Mouse (Mus musculus): ENCODE results near the gene Cox4i2. TPM values are rescaled to one million over a fixed set of nuclear protein-coding genes. Genes with fewer than 3 reads are reported as not detected.
A peak's percentile ranks its signal among the peaks of the same experiment; 100 is the strongest.

The Cox4i2 gene
- polyA plus RNA-seq, 1 experiment from 2014 or later, result 6.7 TPM

DNA sequence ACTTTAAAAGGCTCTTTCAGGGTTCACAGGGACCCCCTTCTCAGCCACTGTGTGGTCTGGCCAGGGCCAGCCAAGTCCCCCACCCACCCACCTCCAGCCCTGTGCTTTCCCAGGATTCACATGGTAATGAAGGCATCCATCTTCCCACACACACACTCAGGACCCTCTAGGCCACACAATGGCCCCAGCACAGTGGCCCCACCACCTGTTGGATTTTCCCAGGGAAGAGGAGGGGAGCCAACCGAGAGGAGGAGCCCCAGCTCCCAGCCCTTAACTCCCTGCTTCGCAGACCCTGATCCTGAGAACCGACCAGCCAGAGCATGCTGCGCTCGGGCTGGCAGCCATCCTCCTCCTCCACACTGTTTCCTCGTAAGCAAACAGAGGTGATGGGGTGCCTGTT lies 35.9 kb upstream of the Cox4i2 start:
- Histone ChIP-seq H3K36me3 (ENCODE audit: control insufficient read depth, insufficient read depth, low read length) (no peaks in the 10 kb centered on the region), H3K4me3 (ENCODE audit: low read length) (no peak overlapping the region), H3K4me1 (ENCODE audit: control insufficient read depth, insufficient read depth, low read depth, low read length) (no peaks in the 10 kb centered on the region; the same call in 1 of the 2 replicates), H3K27ac (ENCODE audit: low read depth, low read length) (0 out of 2 replicates have a peak overlapping the region, but pooled peaks have one; percentile 3), H3K9me3 (ENCODE audit: control insufficient read depth, low read length) (no peaks in the 10 kb centered on the region), H3K27me3 (replicated peaks; ENCODE audit: control insufficient read depth, insufficient read depth, low read length) (no peaks in the 10 kb centered on the region), H3K4me2 (ENCODE audit: low read length) (no peak overlapping the region), H3K9ac (ENCODE audit: low read depth, low read length) (no peak overlapping the region)
- 20% methylated on average over 6 of the region's 6 CpGs for WGBS
- peak; percentile 92 for ATAC-seq

DNA sequence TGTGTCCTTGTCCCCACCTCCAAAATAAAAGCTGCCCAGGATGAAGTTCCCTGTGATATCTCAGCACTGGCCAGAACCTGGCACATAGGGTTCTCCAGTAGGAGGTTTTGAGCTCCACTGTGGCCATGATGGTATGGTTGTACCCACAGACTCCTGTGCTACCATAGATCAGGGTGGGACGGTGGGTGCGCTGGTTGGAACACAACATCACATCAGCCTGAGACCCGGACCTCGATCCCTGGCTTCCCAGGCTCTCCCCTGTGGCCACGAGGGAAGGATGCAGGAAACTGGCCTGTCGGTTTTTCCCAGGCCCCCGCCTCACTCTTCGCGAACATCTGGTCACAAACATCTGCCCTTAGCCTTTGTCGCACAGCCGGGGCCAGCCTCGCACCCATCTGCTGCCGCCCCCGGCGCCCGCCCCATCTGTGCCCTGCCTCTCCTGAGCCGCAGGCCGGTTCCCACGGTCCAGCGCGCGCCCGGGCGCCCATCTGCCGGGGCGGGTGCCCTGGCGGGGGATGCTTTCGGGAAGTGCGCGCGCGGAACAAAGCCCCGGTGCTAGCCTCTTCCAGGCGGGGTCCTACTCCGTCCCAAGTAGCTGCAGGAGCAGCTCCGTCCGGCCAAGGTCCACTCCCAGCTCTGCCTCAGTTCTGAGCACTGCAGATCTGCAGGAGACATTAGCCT lies 30.2 kb upstream of the Cox4i2 start:
- Histone ChIP-seq H3K4me3 (ENCODE audit: low read length) (peak overlapping the region; percentile 34), H3K36me3 (ENCODE audit: control insufficient read depth, insufficient read depth, low read length) (no peaks in the 10 kb centered on the region), H3K9me3 (ENCODE audit: control insufficient read depth, low read length) (no peaks in the 10 kb centered on the region), H3K4me2 (ENCODE audit: low read length) (peak overlapping the region; percentile 59), H3K27me3 (replicated peaks; ENCODE audit: control insufficient read depth, insufficient read depth, low read length) (no peaks in the 10 kb centered on the region), H3K27ac (ENCODE audit: low read depth, low read length) (no peak overlapping the region), H3K4me1 (ENCODE audit: control insufficient read depth, insufficient read depth, low read depth, low read length) (peaks cover 3% of the 10 kb centered on the region; the same call in 1 of the 2 replicates), H3K9ac (ENCODE audit: low read depth, low read length) (peak overlapping the region; percentile 60)
- ATAC-seq, result peak; percentile 62; the same call in 1 of the 2 replicates
- WGBS, result 3% methylated on average over 37 of the region's 37 CpGs

DNA sequence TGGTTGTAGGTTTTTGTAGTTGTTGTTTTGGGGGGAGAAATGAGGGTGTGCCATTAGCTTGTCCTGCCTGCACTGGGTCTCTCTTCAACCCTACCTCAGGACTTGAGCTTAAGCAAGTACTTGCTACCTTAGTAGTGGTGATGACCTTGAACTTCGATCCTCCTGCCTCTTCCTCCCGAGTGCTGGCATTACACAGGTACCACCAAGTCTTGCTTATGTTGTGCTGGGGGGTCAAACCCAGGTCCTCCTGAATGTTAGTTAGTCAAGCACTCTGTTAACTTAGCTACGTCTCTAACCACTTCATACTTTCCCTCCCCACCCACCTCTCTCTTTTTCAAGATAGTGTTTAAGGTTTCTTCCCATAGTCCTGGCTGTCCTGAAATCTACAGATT lies 29.6 kb upstream of the Cox4i2 start:
- Histone ChIP-seq H3K9ac (ENCODE audit: low read depth, low read length) (no peak overlapping the region; the same call in 1 of the 2 replicates), H3K4me1 (ENCODE audit: control insufficient read depth, insufficient read depth, low read depth, low read length) (peaks cover 5% of the 10 kb centered on the region; the same call in 1 of the 2 replicates), H3K4me3 (ENCODE audit: low read length) (no peak overlapping the region), H3K27me3 (replicated peaks; ENCODE audit: control insufficient read depth, insufficient read depth, low read length) (no peaks in the 10 kb centered on the region), H3K27ac (ENCODE audit: low read depth, low read length) (no peak overlapping the region), H3K36me3 (ENCODE audit: control insufficient read depth, insufficient read depth, low read length) (no peaks in the 10 kb centered on the region), H3K4me2 (ENCODE audit: low read length) (peak overlapping the region; percentile 59), H3K9me3 (ENCODE audit: control insufficient read depth, low read length) (no peaks in the 10 kb centered on the region)
- 64% methylated on average over 3 of the region's 3 CpGs for WGBS
- ATAC-seq, result no peak

DNA sequence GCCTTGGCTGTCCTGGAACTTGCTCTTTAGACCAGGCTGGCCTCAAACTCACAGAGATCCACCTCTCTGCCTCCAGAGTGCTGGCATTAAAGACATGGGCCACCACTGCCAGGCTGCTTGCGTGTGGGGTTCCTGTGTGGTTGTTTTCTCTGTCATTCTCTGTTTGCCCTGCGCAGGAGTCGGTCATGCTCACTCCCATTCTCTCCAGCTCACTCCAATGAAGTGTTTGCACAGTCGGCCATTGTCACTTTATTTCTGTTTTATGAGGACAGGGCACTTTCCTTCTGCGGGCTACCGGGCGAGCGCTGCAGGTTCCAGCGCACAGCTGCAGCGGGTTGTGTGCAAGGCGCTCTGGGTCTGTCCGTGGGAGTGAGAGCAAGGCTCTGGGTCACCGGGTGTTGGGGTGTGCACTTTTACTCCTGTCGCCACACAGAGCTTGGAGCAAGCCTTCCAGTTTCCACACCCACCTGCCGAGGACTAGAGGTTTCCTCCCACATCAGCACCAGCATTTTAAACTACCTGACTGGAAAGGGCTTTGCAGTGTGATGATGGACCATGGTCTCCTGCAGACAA lies 28.7 kb upstream of the Cox4i2 start:
- Histone ChIP-seq H3K9ac (ENCODE audit: low read depth, low read length) (no peak overlapping the region), H3K4me1 (ENCODE audit: control insufficient read depth, insufficient read depth, low read depth, low read length) (peaks cover 9% of the 10 kb centered on the region; the same call in 1 of the 2 replicates), H3K36me3 (ENCODE audit: control insufficient read depth, insufficient read depth, low read length) (no peaks in the 10 kb centered on the region), H3K27me3 (replicated peaks; ENCODE audit: control insufficient read depth, insufficient read depth, low read length) (no peaks in the 10 kb centered on the region), H3K27ac (ENCODE audit: low read depth, low read length) (no peak overlapping the region), H3K4me2 (ENCODE audit: low read length) (no peak overlapping the region), H3K4me3 (ENCODE audit: low read length) (no peak overlapping the region), H3K9me3 (ENCODE audit: control insufficient read depth, low read length) (no peaks in the 10 kb centered on the region)
- ATAC-seq, result no peak
- WGBS, result 56% methylated on average over 15 of the region's 15 CpGs

DNA sequence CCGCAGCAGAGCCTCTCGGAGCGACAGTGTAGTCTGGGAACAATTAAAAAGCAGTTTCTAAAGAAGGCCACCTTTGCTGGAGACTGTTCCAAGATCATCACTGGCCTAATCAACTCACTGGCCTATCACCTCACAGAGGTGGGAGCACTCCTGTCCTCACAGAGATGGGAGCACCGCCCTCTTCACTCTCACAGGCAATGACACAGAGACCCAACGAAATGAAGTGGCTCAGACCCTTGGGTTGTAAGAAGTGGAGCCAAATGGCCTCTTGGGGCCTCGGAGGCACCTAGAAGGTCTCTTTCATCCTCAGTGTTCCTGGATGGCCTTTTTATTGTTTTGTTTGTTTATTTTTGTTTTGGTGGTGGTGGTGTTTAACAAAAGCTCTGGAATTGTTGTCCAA lies 27.8 kb upstream of the Cox4i2 start:
- Histone ChIP-seq H3K4me1 (ENCODE audit: control insufficient read depth, insufficient read depth, low read depth, low read length) (peaks cover 9% of the 10 kb centered on the region; the same call in 1 of the 2 replicates), H3K9ac (ENCODE audit: low read depth, low read length) (no peak overlapping the region), H3K27me3 (replicated peaks; ENCODE audit: control insufficient read depth, insufficient read depth, low read length) (no peaks in the 10 kb centered on the region), H3K36me3 (ENCODE audit: control insufficient read depth, insufficient read depth, low read length) (no peaks in the 10 kb centered on the region), H3K27ac (ENCODE audit: low read depth, low read length) (no peak overlapping the region), H3K4me2 (ENCODE audit: low read length) (no peak overlapping the region), H3K9me3 (ENCODE audit: control insufficient read depth, low read length) (no peaks in the 10 kb centered on the region), H3K4me3 (ENCODE audit: low read length) (no peak overlapping the region)
- no peak for ATAC-seq
- WGBS, result 93% methylated on average over 6 of the region's 6 CpGs

DNA sequence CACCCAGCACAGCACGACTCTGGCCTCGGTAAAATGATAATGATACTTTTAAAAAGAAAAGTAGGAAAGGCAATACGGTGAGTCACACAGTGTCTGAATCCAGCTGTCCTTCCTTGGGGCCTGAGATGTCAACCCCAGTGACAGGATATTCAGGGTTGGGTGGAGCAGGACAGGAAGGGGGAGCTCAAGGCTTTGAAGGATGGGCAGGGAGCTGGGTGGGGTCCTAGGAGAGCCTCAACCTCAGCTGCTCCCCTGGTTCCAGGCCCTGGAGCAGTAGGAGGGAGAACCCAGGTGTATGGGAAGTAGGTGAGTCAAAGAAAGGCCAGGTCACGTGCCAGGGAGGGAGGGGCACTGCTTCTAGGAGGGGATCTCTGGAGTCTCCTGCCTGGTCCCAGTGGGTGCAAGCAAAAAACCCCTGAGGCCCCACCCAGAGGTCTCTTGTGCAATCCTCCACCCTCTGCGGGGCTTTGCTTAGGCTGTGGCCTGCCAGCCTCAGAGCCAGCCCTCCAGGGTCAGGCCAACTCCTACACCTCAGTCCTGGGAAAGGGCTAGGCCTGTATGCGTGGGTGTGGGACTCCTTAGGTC lies 27.1 kb upstream of the Cox4i2 start:
- 77% methylated on average over 6 of the region's 6 CpGs for WGBS
- ATAC-seq, result no peak
- H3K9me3 ChIP-seq (ENCODE audit: control insufficient read depth, low read length), result no peaks in the 10 kb centered on the region
- no peak overlapping the region for H3K4me2 ChIP-seq (ENCODE audit: low read length)
- H3K9ac ChIP-seq (ENCODE audit: low read depth, low read length), result no peak overlapping the region
- no peak overlapping the region for H3K4me3 ChIP-seq (ENCODE audit: low read length)
- H3K4me1 ChIP-seq (ENCODE audit: control insufficient read depth, insufficient read depth, low read depth, low read length), result peaks cover 9% of the 10 kb centered on the region; the same call in 1 of the 2 replicates
- no peaks in the 10 kb centered on the region for H3K27me3 ChIP-seq (replicated peaks; ENCODE audit: control insufficient read depth, insufficient read depth, low read length)
- no peaks in the 10 kb centered on the region for H3K36me3 ChIP-seq (ENCODE audit: control insufficient read depth, insufficient read depth, low read length)
- no peak overlapping the region; the same call in 1 of the 2 replicates for H3K27ac ChIP-seq (ENCODE audit: low read depth, low read length)

DNA sequence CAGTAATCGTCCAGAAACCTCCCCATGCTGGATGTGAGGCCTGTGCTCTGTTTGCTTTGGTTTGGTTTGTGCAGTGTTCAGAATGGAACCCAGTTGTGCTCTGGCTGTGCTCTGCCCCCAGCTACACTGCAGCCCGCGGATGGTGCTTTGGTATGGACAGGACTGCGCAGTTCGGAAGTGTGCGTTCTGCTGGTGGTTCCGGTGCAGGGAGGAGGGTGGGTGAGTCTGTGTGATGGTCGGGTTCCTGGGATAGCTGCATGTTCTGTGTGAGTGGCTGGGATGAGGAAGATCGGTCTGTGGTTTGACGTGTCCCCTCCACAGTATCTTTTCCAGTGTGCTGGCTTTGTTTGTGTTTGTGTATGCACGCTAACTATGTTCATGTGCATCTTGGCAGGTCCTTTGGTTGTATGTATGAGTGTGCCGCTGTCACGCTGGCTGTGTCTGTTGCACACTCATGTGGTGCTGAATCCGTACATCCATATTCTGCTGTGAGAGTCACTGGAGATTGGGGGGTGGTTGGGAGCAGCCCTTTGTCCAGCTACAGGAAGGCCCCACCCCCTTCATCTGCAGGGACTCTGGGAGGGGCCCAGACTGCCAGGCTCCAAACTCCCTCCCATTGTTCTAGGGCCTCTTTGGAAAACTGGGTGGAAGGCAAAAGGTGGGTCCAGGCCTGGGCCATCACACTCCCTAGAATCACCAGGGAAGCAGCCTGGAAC lies 26.0 kb upstream of the Cox4i2 start:
- H3K4me2 ChIP-seq (ENCODE audit: low read length), result no peak overlapping the region
- no peak overlapping the region for H3K4me3 ChIP-seq (ENCODE audit: low read length)
- no peaks in the 10 kb centered on the region for H3K9me3 ChIP-seq (ENCODE audit: control insufficient read depth, low read length)
- H3K9ac ChIP-seq (ENCODE audit: low read depth, low read length), result no peak overlapping the region
- WGBS, result 75% methylated on average over 14 of the region's 14 CpGs
- H3K27me3 ChIP-seq (replicated peaks; ENCODE audit: control insufficient read depth, insufficient read depth, low read length), result no peaks in the 10 kb centered on the region
- H3K4me1 ChIP-seq (ENCODE audit: control insufficient read depth, insufficient read depth, low read depth, low read length), result peaks cover 9% of the 10 kb centered on the region; the same call in 1 of the 2 replicates
- no peak overlapping the region for H3K27ac ChIP-seq (ENCODE audit: low read depth, low read length)
- no peak for ATAC-seq
- no peaks in the 10 kb centered on the region for H3K36me3 ChIP-seq (ENCODE audit: control insufficient read depth, insufficient read depth, low read length)

DNA sequence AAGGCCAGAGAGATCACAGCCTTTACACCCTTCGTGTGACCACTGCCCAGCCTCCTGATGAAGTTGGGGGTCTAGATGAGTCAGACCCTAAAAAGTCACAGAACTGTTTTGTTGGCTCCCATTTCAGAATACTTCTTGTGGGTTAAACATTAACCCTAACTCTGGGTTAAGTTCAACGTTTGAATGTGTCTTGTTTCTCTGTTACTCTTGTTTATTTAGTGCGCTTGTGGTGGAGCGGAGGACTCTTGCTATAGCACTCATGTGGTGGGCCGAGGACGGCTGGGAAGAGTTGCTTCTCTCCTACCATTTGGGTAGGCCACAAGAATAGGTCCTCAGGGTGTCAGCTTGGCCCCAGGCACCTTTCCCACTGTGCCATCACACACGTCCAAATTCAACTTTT lies 25.4 kb upstream of the Cox4i2 start:
- no peak for ATAC-seq
- Histone ChIP-seq H3K27ac (ENCODE audit: low read depth, low read length) (no peak overlapping the region), H3K4me3 (ENCODE audit: low read length) (no peak overlapping the region), H3K36me3 (ENCODE audit: control insufficient read depth, insufficient read depth, low read length) (no peaks in the 10 kb centered on the region), H3K9me3 (ENCODE audit: control insufficient read depth, low read length) (no peaks in the 10 kb centered on the region), H3K4me2 (ENCODE audit: low read length) (no peak overlapping the region), H3K4me1 (ENCODE audit: control insufficient read depth, insufficient read depth, low read depth, low read length) (peaks cover 9% of the 10 kb centered on the region; the same call in 1 of the 2 replicates), H3K27me3 (replicated peaks; ENCODE audit: control insufficient read depth, insufficient read depth, low read length) (no peaks in the 10 kb centered on the region), H3K9ac (ENCODE audit: low read depth, low read length) (no peak overlapping the region)
- 84% methylated on average over 7 of the region's 7 CpGs for WGBS

All from hindbrain, embryonic 16.5 days (tissue).